Mouse (Mus musculus): ENCODE results near the gene Ubtd1.
A peak's percentile ranks its signal among the peaks of the same experiment; 100 is the strongest.

DNA sequence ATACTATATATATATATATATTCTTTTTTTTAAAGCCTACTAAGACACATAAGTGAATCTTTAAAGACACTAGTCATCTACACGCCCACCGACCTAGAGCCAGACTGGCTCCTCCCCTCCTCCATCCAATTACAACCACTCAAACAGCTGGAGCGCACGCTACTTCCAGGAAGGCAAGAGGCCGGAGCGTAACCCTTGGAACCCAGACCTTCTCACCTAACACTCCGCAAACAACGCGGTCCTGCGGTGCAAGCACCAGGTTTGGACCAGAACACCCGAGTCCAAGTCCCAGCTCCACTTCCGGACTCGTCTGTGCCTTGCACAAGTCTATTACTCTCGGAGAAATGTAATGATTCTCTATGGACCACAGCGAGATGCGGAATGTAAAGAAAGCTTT, 1.1 kb upstream of the Ubtd1 start:
- TF ChIP-seq POLR2A (IDR thresholded peaks at IDR 0.05; ENCODE audit: low read depth, low read length) (peak; percentile 42; the same call in 1 of the 2 replicates), CTCF (IDR thresholded peaks at IDR 0.05; ENCODE audit: borderline replicate concordance, insufficient read depth, low read length) (no peak)

All from embryonic fibroblast, embryonic 13.5 days (primary cell).